Mouse (Mus musculus) lung, postnatal 0 days (tissue): ENCODE measurements around the gene Slc36a1. TPM values are rescaled to one million over a fixed set of nuclear protein-coding genes. Genes with fewer than 3 reads are reported as not detected.

ENCODE experiments used
- ATAC-seq: fragments of 200-750 bp; cut with Nextera tagmentation; 2 replicates; pipeline ENCODE4 v1.8.0; 2017; ENCODE audit warnings: moderate library complexity
- DNase-seq: peaks from one replicate; pipeline ENCODE4 v3.0.0-alpha.2; 2016; ENCODE audit warnings: low spot score
- H3K27ac ChIP-seq: fragments of 300-500 bp; sonication (generic); 2 replicates; pipeline ENCODE4 v1.5.1; 2014; ENCODE audit warnings: antibody characterized with exemption, mild to moderate bottlenecking, low read length, mixed read lengths
- H3K27me3 ChIP-seq: fragments of 300-500 bp; sonication (generic); replicated peaks from 2 replicates; pipeline ENCODE4 v1.6.1; 2014; ENCODE audit warnings: low read length, mixed read lengths; ENCODE audit not compliant: insufficient read depth
- H3K36me3 ChIP-seq: fragments of 300-500 bp; sonication (generic); 2 replicates; pipeline ENCODE4 v1.6.1; 2014; ENCODE audit warnings: low read length, mixed read lengths; ENCODE audit not compliant: insufficient read depth
- H3K4me1 ChIP-seq: fragments of 300-500 bp; sonication (generic); 2 replicates; pipeline ENCODE4 v1.6.1; 2014; ENCODE audit warnings: antibody characterized with exemption, low read depth, low read length, mixed read lengths; ENCODE audit not compliant: insufficient read depth
- H3K4me2 ChIP-seq: fragments of 300-500 bp; sonication (generic); replicated peaks from 2 replicates; pipeline ENCODE4 v1.6.1; 2014; ENCODE audit warnings: low read depth, mild to moderate bottlenecking, low read length, moderate library complexity, mixed read lengths
- H3K4me3 ChIP-seq: fragments of 300-500 bp; sonication (generic); 2 replicates; pipeline ENCODE4 v1.5.1; 2014; ENCODE audit warnings: low read depth, low read length
- H3K9ac ChIP-seq: fragments of 300-500 bp; sonication (generic); replicated peaks from 2 replicates; pipeline ENCODE4 v1.6.1; 2014; ENCODE audit warnings: low read depth, mild to moderate bottlenecking
- H3K9me3 ChIP-seq: fragments of 300-500 bp; sonication (generic); 2 replicates; pipeline ENCODE4 v1.6.1; 2016; ENCODE audit warnings: low read length, mixed read lengths
- CTCF ChIP-seq: IDR thresholded peaks from 2 replicates; pipeline ENCODE4 v1.5.1; 2016; ENCODE audit warnings: antibody characterized with exemption, mild to moderate bottlenecking
- EP300 ChIP-seq: IDR thresholded peaks from 2 replicates; pipeline ENCODE4 v1.6.1; 2016; ENCODE audit warnings: antibody characterized with exemption, mild to moderate bottlenecking, control low read depth
- WGBS: fragments of 180-500 bp; shearing (Covaris S2); extraction: QIAGEN DNeasy Blood & Tissue Kit; methylation state at CpG from one replicate; pipeline ENCODE4 v1.1.7; 2014; 5-methylcytosine and 5-hydroxymethylcytosine counted together
- polyA plus RNA-seq: library from polyadenylated mRNA; unstranded; fragments of >200 nt; fragmentation: Nextera tagmentation; extraction: Ambion mirVana; gene quantifications from 2 replicates; pipeline ENCODE4 v1.2.1, GENCODE M21; 2015

Slc36a1 gene
- polyA plus RNA-seq, 1 experiment from 2014 or later: 1.8 TPM

DNA sequence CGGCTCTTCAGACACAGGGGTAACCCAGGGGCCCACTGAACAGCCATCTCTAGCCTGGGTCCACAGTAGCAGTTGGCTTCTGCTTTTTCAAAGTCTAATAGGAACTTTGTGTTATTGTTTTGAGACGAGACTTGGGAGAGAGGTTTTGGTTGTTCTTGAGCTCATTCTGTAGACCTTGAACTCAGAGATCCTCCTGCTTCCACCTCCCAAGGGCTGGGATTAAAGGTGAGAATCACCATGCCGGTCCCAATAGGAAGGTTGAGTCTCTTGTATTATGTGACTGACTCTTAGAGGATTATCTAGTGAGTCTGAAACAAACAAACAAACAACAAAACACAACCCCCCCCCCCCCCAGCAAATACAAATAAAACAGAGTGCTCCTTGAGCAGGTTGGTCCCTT, 14.3 kb downstream of the Slc36a1 start:
- Histone ChIP-seq H3K27me3 (no peaks in the 10 kb centered on the region), H3K4me2 (no peak overlapping the region), H3K4me1 (no peaks in the 10 kb centered on the region; the same call in 1 of the 2 replicates), H3K4me3 (no peak overlapping the region), H3K27ac (no peak overlapping the region), H3K9ac (no peak overlapping the region), H3K36me3 (peaks cover 7% of the 10 kb centered on the region; the same call in 1 of the 2 replicates), H3K9me3 (no peaks in the 10 kb centered on the region)
- TF ChIP-seq CTCF: no peak
- TF ChIP-seq EP300: no peak
- ATAC-seq: no peak
- DNase-seq: no peak
- WGBS: 79% methylated on average over 3 of the region's 3 CpGs

DNA sequence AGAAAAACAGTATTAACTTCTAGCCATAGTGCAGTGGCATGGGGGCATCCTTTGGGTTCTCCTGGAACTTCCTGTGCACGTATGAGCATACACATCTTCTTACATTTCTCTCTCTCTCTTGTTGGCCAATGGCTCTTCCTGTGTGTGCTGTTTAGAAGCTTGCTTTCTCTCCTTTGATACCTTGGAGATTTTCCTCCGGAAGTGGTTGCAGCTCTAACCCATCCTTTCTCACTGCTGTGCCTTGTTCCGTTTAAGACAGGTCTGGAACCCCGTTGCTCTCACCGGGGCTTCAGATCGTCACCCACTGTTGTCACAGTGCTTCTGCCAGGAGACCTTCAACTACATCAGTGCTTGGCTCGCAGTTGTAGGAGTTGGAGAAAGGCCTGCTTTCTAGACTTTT, 17.2 kb downstream of the Slc36a1 start:
- Histone ChIP-seq H3K4me1 (no peaks in the 10 kb centered on the region; the same call in 1 of the 2 replicates), H3K9me3 (no peaks in the 10 kb centered on the region), H3K36me3 (peaks cover 21% of the 10 kb centered on the region), H3K4me3 (no peak overlapping the region), H3K4me2 (no peak overlapping the region), H3K27ac (no peak overlapping the region), H3K27me3 (no peaks in the 10 kb centered on the region), H3K9ac (no peak overlapping the region)
- WGBS: 80% methylated on average over 7 of the region's 7 CpGs
- DNase-seq (no peak), ATAC-seq (no peak)
- TF ChIP-seq CTCF (no peak), EP300 (no peak)

DNA sequence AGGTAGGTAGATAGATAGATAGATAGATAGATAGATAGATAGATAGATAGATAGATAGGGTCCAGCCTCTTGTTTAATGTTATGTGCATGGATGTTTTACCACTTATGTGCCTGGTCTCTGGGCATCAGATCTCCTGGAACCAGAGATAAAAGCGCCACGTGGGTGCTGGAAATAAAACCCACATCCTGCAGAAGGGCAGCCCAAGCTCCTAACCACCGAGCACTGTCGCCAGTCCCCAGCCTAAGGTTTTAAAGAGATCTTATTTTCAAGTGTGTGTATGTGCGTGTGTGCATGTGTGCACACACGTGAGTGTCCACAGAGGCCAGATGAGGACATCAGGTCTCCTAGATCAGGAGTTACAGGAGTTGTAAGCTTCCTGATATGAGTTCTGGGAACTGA, 26.9 kb downstream of the Slc36a1 start:
- DNase-seq: no peak
- WGBS: 85% methylated on average over 6 of the region's 6 CpGs
- H3K4me2 ChIP-seq: no peak overlapping the region
- no peaks in the 10 kb centered on the region for H3K4me1 ChIP-seq
- no peak overlapping the region for H3K9ac ChIP-seq
- H3K9me3 ChIP-seq: no peaks in the 10 kb centered on the region
- H3K27ac ChIP-seq: no peak overlapping the region
- no peak for ATAC-seq
- no peak overlapping the region for H3K4me3 ChIP-seq
- H3K36me3 ChIP-seq: peaks cover 16% of the 10 kb centered on the region
- no peaks in the 10 kb centered on the region for H3K27me3 ChIP-seq
- TF ChIP-seq CTCF (no peak), EP300 (no peak)

DNA sequence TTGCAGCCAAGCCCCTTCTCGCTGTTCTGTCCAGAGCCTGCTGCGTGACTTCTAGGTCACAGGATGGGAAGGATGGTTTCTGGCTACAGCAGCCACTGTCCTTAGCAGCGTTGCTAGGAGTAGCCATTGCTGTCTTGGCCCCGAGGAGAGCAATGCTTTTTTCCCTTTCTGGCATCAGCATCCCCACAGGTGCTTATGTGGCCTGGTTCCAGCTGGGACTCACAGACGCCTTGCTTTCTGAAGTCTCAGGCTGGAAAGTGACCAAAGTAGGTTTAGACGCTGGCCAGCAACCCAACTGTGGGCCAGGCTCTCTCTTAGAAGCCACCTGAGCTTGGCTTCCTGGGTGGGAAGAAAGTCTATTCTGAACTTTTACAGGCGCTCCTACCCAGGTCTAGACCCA, 30.1 kb downstream of the Slc36a1 start:
- peaks cover 10% of the 10 kb centered on the region; the same call in 1 of the 2 replicates for H3K36me3 ChIP-seq
- TF ChIP-seq CTCF: no peak
- TF ChIP-seq EP300: no peak
- H3K9ac ChIP-seq: no peak overlapping the region
- ATAC-seq (no peak), DNase-seq (no peak)
- H3K4me1 ChIP-seq: no peaks in the 10 kb centered on the region
- H3K4me2 ChIP-seq: no peak overlapping the region
- no peaks in the 10 kb centered on the region for H3K9me3 ChIP-seq
- H3K27ac ChIP-seq: no peak overlapping the region
- 91% methylated on average over 7 of the region's 7 CpGs for whole genome bisulfite sequencing
- no peak overlapping the region for H3K4me3 ChIP-seq
- H3K27me3 ChIP-seq: no peaks in the 10 kb centered on the region

DNA sequence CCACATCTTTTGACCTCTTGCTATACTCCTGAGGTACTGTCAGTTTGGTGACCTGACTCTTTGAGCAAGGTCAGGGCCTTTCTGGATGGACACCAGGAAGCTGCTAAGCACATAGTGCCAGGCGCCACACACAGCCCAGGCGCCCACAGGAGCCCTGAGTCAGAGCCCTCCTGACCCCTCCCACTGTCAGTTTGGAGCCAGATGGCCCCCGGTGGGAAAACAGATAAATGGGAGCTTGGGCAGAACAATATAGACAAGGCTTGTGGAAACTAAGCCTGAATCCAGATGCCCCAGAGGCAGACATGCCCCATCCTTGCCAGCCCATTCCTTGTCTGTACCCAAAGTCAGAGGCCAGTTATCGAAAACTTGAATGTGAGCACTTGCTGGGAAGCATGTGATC, 30.6 kb downstream of the Slc36a1 start:
- Histone ChIP-seq H3K4me1 (no peaks in the 10 kb centered on the region), H3K4me2 (no peak overlapping the region), H3K4me3 (no peak overlapping the region), H3K27me3 (no peaks in the 10 kb centered on the region), H3K9me3 (no peaks in the 10 kb centered on the region), H3K36me3 (peaks cover 10% of the 10 kb centered on the region; the same call in 1 of the 2 replicates), H3K9ac (no peak overlapping the region), H3K27ac (no peak overlapping the region)
- 77% methylated on average over 4 of the region's 4 CpGs for WGBS
- ATAC-seq: no peak
- no peak for DNase-seq
- no peak for TF ChIP-seq CTCF
- no peak for TF ChIP-seq EP300

DNA sequence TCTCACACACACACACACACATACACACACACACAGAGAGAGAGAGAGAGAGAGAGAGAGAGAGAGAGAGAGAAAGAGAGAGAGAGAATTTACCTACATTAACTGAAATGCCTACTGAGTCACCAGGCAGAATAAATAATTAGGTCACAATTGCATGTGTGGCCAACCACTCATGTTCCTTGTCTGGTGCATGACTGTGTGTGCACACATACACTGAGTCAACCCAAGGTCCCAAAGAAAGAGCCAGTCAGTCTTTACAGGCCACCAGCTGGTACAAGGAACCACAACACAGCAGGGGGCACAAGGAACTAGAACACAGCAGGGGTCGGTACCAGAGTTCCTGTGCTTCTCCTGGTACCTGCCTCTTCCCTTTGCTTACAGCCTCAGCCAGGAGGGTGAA, 32.7 kb downstream of the Slc36a1 start:
- no peak; the same call in 1 of the 2 replicates for ATAC-seq
- Histone ChIP-seq H3K9ac (no peak overlapping the region), H3K27ac (no peak overlapping the region), H3K27me3 (no peaks in the 10 kb centered on the region), H3K4me2 (no peak overlapping the region), H3K4me1 (no peaks in the 10 kb centered on the region), H3K36me3 (peaks cover 10% of the 10 kb centered on the region; the same call in 1 of the 2 replicates), H3K9me3 (no peaks in the 10 kb centered on the region), H3K4me3 (no peak overlapping the region)
- TF ChIP-seq CTCF (no peak), EP300 (no peak)
- peak; percentile 12 for DNase-seq
- 58% methylated on average over 1 of the region's 1 CpGs for WGBS

DNA sequence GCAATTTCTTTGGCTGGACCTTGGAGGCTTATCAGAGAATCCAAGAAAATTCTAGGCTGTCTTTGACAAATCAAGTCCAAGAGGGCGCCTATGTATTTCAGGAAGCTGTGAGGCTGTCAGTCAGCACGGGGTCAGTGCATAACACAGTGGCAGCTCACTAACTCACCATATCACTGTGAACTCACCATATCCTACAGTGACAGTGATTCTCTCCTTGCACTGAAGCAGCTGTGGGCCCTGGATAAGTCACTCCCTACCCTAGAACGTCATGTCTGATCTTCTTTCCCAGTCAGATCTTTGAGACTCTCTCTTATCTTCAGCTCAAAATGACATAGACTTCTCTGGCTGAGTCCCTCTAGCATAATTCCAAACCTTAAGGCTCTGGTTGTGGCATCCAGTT, 35.3 kb downstream of the Slc36a1 start:
- no peaks in the 10 kb centered on the region for H3K9me3 ChIP-seq
- DNase-seq (no peak), ATAC-seq (no peak)
- TF ChIP-seq CTCF: no peak
- TF ChIP-seq EP300: no peak
- no peak overlapping the region for H3K4me2 ChIP-seq
- H3K4me3 ChIP-seq: no peak overlapping the region
- H3K4me1 ChIP-seq: no peaks in the 10 kb centered on the region
- H3K9ac ChIP-seq: no peak overlapping the region
- H3K36me3 ChIP-seq: peaks cover 4% of the 10 kb centered on the region; the same call in 1 of the 2 replicates
- H3K27ac ChIP-seq: no peak overlapping the region
- WGBS: 62% methylated on average over 3 of the region's 3 CpGs
- H3K27me3 ChIP-seq: no peaks in the 10 kb centered on the region
